Comparison of ENCODE assay signal across 30 mouse cellular contexts in genomic region chr4:115083031-115083430, GRCm38 (mm10). TPM values are rescaled to one million over a fixed set of nuclear protein-coding genes. Genes with fewer than 3 reads are reported as not detected.
A peak's percentile ranks its signal among the peaks of the same experiment; 100 is the strongest.
DNase-seq lines count a peak whose midpoint lies in the region; ATAC-seq and TF ChIP-seq lines count a peak whose summit lies in the region.
"Had no signal": no experiment of that assay in that cellular context is flagged by ENCODE, and none has a peak within 500 bp of the region (broad histone marks: within the 10 kb centered on the region; RNA-seq: fewer than 3 reads in every experiment).

No protein-coding gene starts in this region.

- intact Hi-C loops in left cerebral cortex, postnatal 4 days (cut with DNase I), result no loop called here
- intact Hi-C loops in left cerebral cortex, adult 2 months (cut with DNase I), result no loop called here

- H3K9ac ChIP-seq in hindbrain, postnatal 0 days (replicated peaks; ENCODE audit: low read length), result no peak overlapping the region
- no peak overlapping the region for H3K9ac ChIP-seq in neural tube, embryonic 11.5 days (ENCODE audit: low read length)
- H3K9ac ChIP-seq: embryonic facial prominence, embryonic 13.5 days; embryonic facial prominence, embryonic 15.5 days; forebrain, embryonic 12.5 days had no signal

- no peaks in the 10 kb centered on the region for H3K36me3 ChIP-seq in hindbrain, postnatal 0 days (ENCODE audit: insufficient read depth, low read length)
- H3K36me3 ChIP-seq in hindbrain, embryonic 10.5 days, result no peaks in the 10 kb centered on the region
- no peaks in the 10 kb centered on the region for H3K36me3 ChIP-seq in neural tube, embryonic 11.5 days (ENCODE audit: control insufficient read depth, insufficient read depth, low read length)
- H3K36me3 ChIP-seq: embryonic facial prominence, embryonic 13.5 days; embryonic facial prominence, embryonic 15.5 days; forebrain, embryonic 10.5 days; forebrain, embryonic 12.5 days; G1E had no signal

- H3K4me3 ChIP-seq in hindbrain, postnatal 0 days (ENCODE audit: low read length), result no peak overlapping the region
- H3K4me3 ChIP-seq in hindbrain, embryonic 10.5 days, result no peak overlapping the region
- H3K4me3 ChIP-seq in left cerebral cortex, adult 2 months, result no peak overlapping the region
- no peak overlapping the region for H3K4me3 ChIP-seq in neural tube, embryonic 11.5 days (ENCODE audit: low read depth, low read length)
- H3K4me3 ChIP-seq: embryonic facial prominence, embryonic 13.5 days; embryonic facial prominence, embryonic 15.5 days; erythroblast, embryonic 14.5 days; forebrain, embryonic 10.5 days; forebrain, embryonic 12.5 days had no signal

- no peak overlapping the region for H3K4me2 ChIP-seq in hindbrain, postnatal 0 days (ENCODE audit: low read depth, low read length)
- no peak overlapping the region for H3K4me2 ChIP-seq in neural tube, embryonic 11.5 days (ENCODE audit: low read depth)
- H3K4me2 ChIP-seq: embryonic facial prominence, embryonic 13.5 days; embryonic facial prominence, embryonic 15.5 days; forebrain, embryonic 12.5 days had no signal

- peak; percentile 64 to 80 for DNase-seq in cerebellum, postnatal 10 days
- peak; percentile 63 for DNase-seq in hindbrain, postnatal 0 days (ENCODE audit: low spot score)
- no peak for DNase-seq in hindbrain, embryonic 10.5 days (ENCODE audit: low spot score)
- DNase-seq in left cerebral cortex, postnatal 4 days, result peak; percentile 87
- DNase-seq in left cerebral cortex, adult 2 months (ENCODE audit: extremely low spot score in 1 of 2, low spot score in 2 of 2), result no peak
- peak; percentile 8 for DNase-seq in neural tube, embryonic 11.5 days (ENCODE audit: low spot score)
- no peak for DNase-seq in neural tube, embryonic 10.5 days (ENCODE audit: extremely low spot score, low spot score)
- DNase-seq: adrenal gland, adult 2 months; adrenal gland, postnatal 10 days; adrenal gland, postnatal 25 days; B cell, adult 2 months; cerebellum, adult 11-12 months; cerebellum, adult 2 months; cerebellum, adult 9-10 months; cerebellum, postnatal 14 days; cerebellum, postnatal 36 days; embryo, embryonic 11 days had no signal

- H3K27me3 ChIP-seq in hindbrain, postnatal 0 days (ENCODE audit: insufficient read depth, low read length), result 0 out of 2 replicates have a peak, but pooled peaks cover 4% of the 10 kb centered on the region
- peaks cover 68% of the 10 kb centered on the region for H3K27me3 ChIP-seq in hindbrain, embryonic 10.5 days (ENCODE audit: insufficient read depth, poor library complexity, severe bottlenecking)
- peaks cover 3% of the 10 kb centered on the region; the same call in 1 of the 2 replicates for H3K27me3 ChIP-seq in neural tube, embryonic 11.5 days (ENCODE audit: control insufficient read depth, insufficient read depth, low read length)
- H3K27me3 ChIP-seq: Patski had no signal

- WGBS in hindbrain, postnatal 0 days, result 50% methylated on average over 3 of the region's 3 CpGs
- 87% methylated on average over 3 of the region's 3 CpGs for WGBS in hindbrain, embryonic 10.5 days
- WGBS in neural tube, embryonic 11.5 days, result 82% methylated on average over 3 of the region's 3 CpGs

- no peak overlapping the region for H3K27ac ChIP-seq in hindbrain, postnatal 0 days
- no peak overlapping the region for H3K27ac ChIP-seq in hindbrain, embryonic 10.5 days
- no peak overlapping the region for H3K27ac ChIP-seq in left cerebral cortex, adult 2 months
- H3K27ac ChIP-seq in neural tube, embryonic 11.5 days (ENCODE audit: low read depth, low read length), result no peak overlapping the region
- H3K27ac ChIP-seq: embryonic facial prominence, embryonic 13.5 days; embryonic facial prominence, embryonic 15.5 days; forebrain, embryonic 10.5 days; forebrain, embryonic 12.5 days had no signal

- no peak for TF ChIP-seq CTCF in hindbrain, postnatal 0 days (IDR thresholded peaks at IDR 0.05; ENCODE audit: low read depth)
- no peak for TF ChIP-seq CTCF in left cerebral cortex, adult 2 months (IDR thresholded peaks at IDR 0.05)

- no peak for ATAC-seq in cerebellum, adult (ENCODE audit: insufficient number of reproducible peaks, low FRiP score, low TSS enrichment)
- ATAC-seq in hindbrain, postnatal 0 days, result no peak
- no peak for ATAC-seq in neural tube, embryonic 11.5 days (ENCODE audit: insufficient read depth, low FRiP score, low TSS enrichment)
- ATAC-seq: activated CD4-positive, CD25-positive, alpha-beta regulatory T cell, adult 4 months; CD4-positive, CD25-positive, alpha-beta regulatory T cell, adult 4 months; forebrain, embryonic 14.5 days; forebrain, embryonic 16.5 days; Patski had no signal

- H3K9me3 ChIP-seq in hindbrain, postnatal 0 days (ENCODE audit: low read length), result no peaks in the 10 kb centered on the region
- no peaks in the 10 kb centered on the region for H3K9me3 ChIP-seq in hindbrain, embryonic 10.5 days
- no peaks in the 10 kb centered on the region for H3K9me3 ChIP-seq in neural tube, embryonic 11.5 days (ENCODE audit: control insufficient read depth, low read length)
- H3K9me3 ChIP-seq: embryonic facial prominence, embryonic 13.5 days; embryonic facial prominence, embryonic 15.5 days; forebrain, embryonic 10.5 days; forebrain, embryonic 12.5 days; G1E had no signal

- H3K4me1 ChIP-seq in hindbrain, postnatal 0 days (ENCODE audit: insufficient read depth, low read length), result peaks cover 12% of the 10 kb centered on the region
- H3K4me1 ChIP-seq in hindbrain, embryonic 10.5 days (replicated peaks), result peaks cover 21% of the 10 kb centered on the region
- H3K4me1 ChIP-seq in neural tube, embryonic 11.5 days (ENCODE audit: control insufficient read depth, insufficient read depth, low read length), result peaks cover 11% of the 10 kb centered on the region; the same call in 1 of the 2 replicates
- H3K4me1 ChIP-seq: embryonic facial prominence, embryonic 13.5 days; embryonic facial prominence, embryonic 15.5 days had no signal

RNA-seq across cellular contexts. Expression of gene Pdzk1ip1, which starts 5.5 kb away (rescaled TPM):
- 0.58 and 5.2 TPM in 2 replicates for total RNA-seq in hindbrain, postnatal 0 days (2014; rRNA removed)
- 4.2 and 4.9 TPM in 2 replicates for polyA plus RNA-seq in hindbrain, postnatal 0 days (2015; fragmentation: Nextera tagmentation; extraction: Ambion mirVana)
- 8.1 and 12.5 TPM in 2 replicates for polyA plus RNA-seq in hindbrain, embryonic 10.5 days (2016; fragmentation: Nextera tagmentation; extraction: Ambion mirVana)
- total RNA-seq in left cerebral cortex, postnatal 4 days (2021), result under 1 TPM; 0.84 to 0.95 TPM
- total RNA-seq in left cerebral cortex, adult 2 months (2021), result under 1 TPM in 1 of 2 experiments, not detected in 1; 0.75 TPM
- 9.7 and 14.7 TPM in 2 replicates for polyA plus RNA-seq in neural tube, embryonic 11.5 days (2014; fragmentation: Nextera tagmentation; extraction: Ambion mirVana)

RNA-seq across cellular contexts. Expression of gene Tal1, which starts 26.8 kb away (rescaled TPM):
- 18.1 and 19.4 TPM in 2 replicates for total RNA-seq in hindbrain, postnatal 0 days (2014; rRNA removed)
- polyA plus RNA-seq in hindbrain, postnatal 0 days (2015; fragmentation: Nextera tagmentation; extraction: Ambion mirVana), result 1.1 and 1.6 TPM in 2 replicates
- polyA plus RNA-seq in hindbrain, embryonic 10.5 days (2016; fragmentation: Nextera tagmentation; extraction: Ambion mirVana), result 3.2 and 4.7 TPM in 2 replicates
- 1 to 10 TPM; 2.1 to 2.4 TPM for total RNA-seq in left cerebral cortex, postnatal 4 days (2021)
- total RNA-seq in left cerebral cortex, adult 2 months (2021), result 1 to 10 TPM; 1.5 TPM
- 6.7 and 7.5 TPM in 2 replicates for polyA plus RNA-seq in neural tube, embryonic 11.5 days (2014; fragmentation: Nextera tagmentation; extraction: Ambion mirVana)
- polyA plus RNA-seq: activated CD4-positive, CD25-positive, alpha-beta regulatory T cell, adult 4 months; CD4-positive, CD25-positive, alpha-beta regulatory T cell, adult 4 months had no signal

RNA-seq across cellular contexts. Expression of gene Cyp4x1, which starts 51.0 kb away (rescaled TPM):
- 20.7 and 25.9 TPM in 2 replicates for total RNA-seq in hindbrain, postnatal 0 days (2014; rRNA removed)
- polyA plus RNA-seq in hindbrain, postnatal 0 days (2015; fragmentation: Nextera tagmentation; extraction: Ambion mirVana), result 9.4 and 9.7 TPM in 2 replicates
- polyA plus RNA-seq in hindbrain, embryonic 10.5 days (2016; fragmentation: Nextera tagmentation; extraction: Ambion mirVana), result 0.40 and 0.82 TPM in 2 replicates
- total RNA-seq in left cerebral cortex, postnatal 4 days (2021), result 10 to 100 TPM; 21.1 to 22.1 TPM
- total RNA-seq in left cerebral cortex, adult 2 months (2021), result 10 to 100 TPM; 12.7 to 14.6 TPM
- 1.2 and 2.3 TPM in 2 replicates for polyA plus RNA-seq in neural tube, embryonic 11.5 days (2014; fragmentation: Nextera tagmentation; extraction: Ambion mirVana)
- total RNA-seq: adrenal gland, adult 2 months; adrenal gland, postnatal 25 days; CH12.LX had no signal
- polyA plus RNA-seq: activated CD4-positive, CD25-positive, alpha-beta regulatory T cell, adult 4 months; adrenal gland, adult 2 months; erythroblast, embryonic 14.5 days; G1E; Patski had no signal

Comparison
In these comparisons a context has a peak if more than half of its experiments do, and no peak if none do; other contexts are left out.
1. DNase-seq: peak in cerebellum, postnatal 10 days (2 of 2), hindbrain, postnatal 0 days (single experiment), left cerebral cortex, postnatal 4 days (single experiment) and neural tube, embryonic 11.5 days (single experiment); none in hindbrain, embryonic 10.5 days (single experiment), left cerebral cortex, adult 2 months (0 of 2) and neural tube, embryonic 10.5 days (single experiment).